Mouse (Mus musculus): ENCODE data around the gene Usp37. TPM values are rescaled to one million over a fixed set of nuclear protein-coding genes. Genes with fewer than 3 reads are reported as not detected.

The Usp37 gene
- polyA plus RNA-seq, 1 experiment from 2014 or later: 50.1 TPM

GRCm38 (mm10) chr1:74437702-74438427 lies 106.2 kb downstream of the Usp37 start:
- no peaks in the 10 kb centered on the region for H3K27me3 ChIP-seq (ENCODE audit: low read depth, poor library complexity, severe bottlenecking)
- no peaks in the 10 kb centered on the region for H3K4me1 ChIP-seq
- H3K36me3 ChIP-seq: peaks cover 97% of the 10 kb centered on the region
- no peak overlapping the region for H3K4me3 ChIP-seq
- no peak for DNase-seq (ENCODE audit: low spot score)
- WGBS: 88% methylated on average over 8 of the region's 8 CpGs
- no peak overlapping the region for H3K27ac ChIP-seq (replicated peaks)
- H3K9me3 ChIP-seq (replicated peaks): no peaks in the 10 kb centered on the region

DNA sequence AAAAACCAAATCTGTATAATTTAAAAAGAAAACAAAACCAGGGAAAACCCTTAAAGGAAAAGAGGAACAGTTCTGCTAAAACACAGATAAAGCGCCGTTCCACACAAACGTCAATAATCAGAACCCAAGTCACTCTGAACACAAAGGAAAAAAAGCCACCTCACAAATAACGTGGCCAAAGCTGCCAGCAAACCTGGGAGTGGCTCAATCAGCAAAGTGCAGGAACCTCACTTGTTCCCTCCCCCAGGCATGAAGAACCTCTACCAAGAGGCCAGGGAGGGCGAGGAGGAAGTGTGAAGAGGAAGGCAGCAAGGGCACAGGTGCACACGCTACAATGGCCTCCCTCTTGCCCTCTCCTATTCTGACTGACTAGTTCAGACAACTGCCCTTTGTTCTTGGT lies 108.5 kb downstream of the Usp37 start:
- Histone ChIP-seq H3K4me1 (no peaks in the 10 kb centered on the region), H3K27ac (replicated peaks) (no peak overlapping the region), H3K4me3 (no peak overlapping the region), H3K27me3 (ENCODE audit: low read depth, poor library complexity, severe bottlenecking) (no peaks in the 10 kb centered on the region), H3K36me3 (peaks cover 74% of the 10 kb centered on the region), H3K9me3 (replicated peaks) (no peaks in the 10 kb centered on the region)
- 91% methylated on average over 6 of the region's 6 CpGs for WGBS
- no peak for DNase-seq (ENCODE audit: low spot score)

GRCm38 (mm10) chr1:74434596-74434995 lies 109.5 kb downstream of the Usp37 start:
- Histone ChIP-seq H3K27me3 (ENCODE audit: low read depth, poor library complexity, severe bottlenecking) (no peaks in the 10 kb centered on the region), H3K4me3 (no peak overlapping the region), H3K27ac (replicated peaks) (no peak overlapping the region), H3K4me1 (0 out of 2 replicates have a peak, but pooled peaks cover under 1% of the 10 kb centered on the region), H3K9me3 (replicated peaks) (no peaks in the 10 kb centered on the region), H3K36me3 (peaks cover 65% of the 10 kb centered on the region)
- DNase-seq (ENCODE audit: low spot score): no peak
- WGBS: 87% methylated on average over 5 of the region's 5 CpGs

GRCm38 (mm10) chr1:74433220-74433619 lies 110.9 kb downstream of the Usp37 start:
- peaks cover 6% of the 10 kb centered on the region for H3K4me1 ChIP-seq
- H3K27ac ChIP-seq (replicated peaks): no peak overlapping the region
- WGBS: 90% methylated on average over 6 of the region's 6 CpGs
- peaks cover 51% of the 10 kb centered on the region for H3K36me3 ChIP-seq
- H3K27me3 ChIP-seq (ENCODE audit: low read depth, poor library complexity, severe bottlenecking): no peaks in the 10 kb centered on the region
- DNase-seq (ENCODE audit: low spot score): no peak
- no peaks in the 10 kb centered on the region for H3K9me3 ChIP-seq (replicated peaks)
- no peak overlapping the region for H3K4me3 ChIP-seq

DNA sequence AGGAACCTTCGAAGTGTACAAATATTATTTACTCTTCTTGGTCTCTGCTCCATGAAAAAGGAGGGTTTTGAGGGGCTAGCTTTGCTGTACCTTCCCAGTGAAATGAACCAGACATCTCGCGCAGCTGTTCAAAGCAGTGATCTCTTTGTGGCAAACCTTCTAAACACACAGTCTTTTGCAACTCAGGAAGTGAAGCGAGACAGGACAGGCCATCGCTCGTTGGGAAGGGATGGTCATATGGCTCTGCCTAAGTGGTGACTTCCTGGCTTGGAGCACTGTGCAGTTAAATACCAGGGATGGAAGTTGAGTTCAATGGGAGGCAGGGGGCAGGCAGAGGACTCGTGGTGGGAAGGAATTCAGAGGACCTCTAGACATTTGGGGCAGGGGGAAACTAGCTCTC lies 118.2 kb downstream of the Usp37 start:
- Histone ChIP-seq H3K27me3 (ENCODE audit: low read depth, poor library complexity, severe bottlenecking) (no peaks in the 10 kb centered on the region), H3K4me1 (peaks cover 16% of the 10 kb centered on the region), H3K4me3 (no peak overlapping the region), H3K36me3 (no peaks in the 10 kb centered on the region), H3K27ac (replicated peaks) (no peak overlapping the region), H3K9me3 (replicated peaks) (no peaks in the 10 kb centered on the region)
- 79% methylated on average over 7 of the region's 7 CpGs for WGBS
- no peak for DNase-seq (ENCODE audit: low spot score)

DNA sequence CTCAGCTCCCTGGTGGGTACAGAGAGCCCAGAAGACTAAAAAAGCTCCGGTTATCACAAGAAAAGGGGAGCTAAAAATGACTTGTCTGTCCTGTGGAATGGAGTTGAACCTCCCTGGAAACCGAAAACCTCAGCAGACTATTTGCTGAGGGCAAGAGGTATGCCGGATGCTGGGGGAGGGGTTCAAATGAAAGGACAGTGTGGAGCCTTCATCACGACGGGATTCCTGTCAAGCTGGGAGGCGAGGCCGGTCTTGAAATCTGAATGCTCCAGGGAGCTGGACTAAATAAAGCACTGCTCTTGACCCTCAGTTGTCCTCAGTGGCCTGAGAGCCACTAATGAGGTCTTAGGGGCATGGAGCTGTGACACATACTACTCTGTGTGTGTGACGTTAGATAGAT lies 120.9 kb downstream of the Usp37 start:
- 44% methylated on average over 8 of the region's 8 CpGs for WGBS
- no peaks in the 10 kb centered on the region for H3K27me3 ChIP-seq (ENCODE audit: low read depth, poor library complexity, severe bottlenecking)
- no peaks in the 10 kb centered on the region for H3K36me3 ChIP-seq
- no peaks in the 10 kb centered on the region for H3K9me3 ChIP-seq (replicated peaks)
- peaks cover 10% of the 10 kb centered on the region for H3K4me1 ChIP-seq
- no peak for DNase-seq (ENCODE audit: low spot score)
- no peak overlapping the region for H3K27ac ChIP-seq (replicated peaks)
- H3K4me3 ChIP-seq: no peak overlapping the region

DNA sequence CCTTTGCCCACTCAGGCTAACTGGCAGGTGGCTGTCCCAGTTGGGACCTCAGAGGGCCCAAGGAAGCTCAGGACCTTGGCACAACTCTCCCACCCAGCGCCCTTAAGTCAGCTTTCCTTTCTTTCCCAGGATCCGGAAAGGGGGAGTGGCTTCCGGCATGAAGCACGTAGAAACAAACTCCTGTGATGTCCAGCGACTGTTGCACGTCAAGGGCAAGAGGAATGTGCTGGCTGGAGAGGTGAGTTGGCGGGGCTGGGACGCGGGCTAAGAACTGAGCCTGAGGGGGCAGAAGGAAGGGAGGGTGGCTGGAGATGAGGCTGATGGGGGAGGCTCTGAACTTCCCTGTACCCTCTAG lies 124.7 kb downstream of the Usp37 start:
- no peaks in the 10 kb centered on the region for H3K9me3 ChIP-seq (replicated peaks)
- H3K4me1 ChIP-seq: peaks cover 22% of the 10 kb centered on the region
- H3K27me3 ChIP-seq (ENCODE audit: low read depth, poor library complexity, severe bottlenecking): no peaks in the 10 kb centered on the region
- DNase-seq (ENCODE audit: low spot score): no peak
- WGBS: 77% methylated on average over 9 of the region's 9 CpGs
- no peaks in the 10 kb centered on the region for H3K36me3 ChIP-seq
- no peak overlapping the region for H3K27ac ChIP-seq (replicated peaks)
- H3K4me3 ChIP-seq: no peak overlapping the region

DNA sequence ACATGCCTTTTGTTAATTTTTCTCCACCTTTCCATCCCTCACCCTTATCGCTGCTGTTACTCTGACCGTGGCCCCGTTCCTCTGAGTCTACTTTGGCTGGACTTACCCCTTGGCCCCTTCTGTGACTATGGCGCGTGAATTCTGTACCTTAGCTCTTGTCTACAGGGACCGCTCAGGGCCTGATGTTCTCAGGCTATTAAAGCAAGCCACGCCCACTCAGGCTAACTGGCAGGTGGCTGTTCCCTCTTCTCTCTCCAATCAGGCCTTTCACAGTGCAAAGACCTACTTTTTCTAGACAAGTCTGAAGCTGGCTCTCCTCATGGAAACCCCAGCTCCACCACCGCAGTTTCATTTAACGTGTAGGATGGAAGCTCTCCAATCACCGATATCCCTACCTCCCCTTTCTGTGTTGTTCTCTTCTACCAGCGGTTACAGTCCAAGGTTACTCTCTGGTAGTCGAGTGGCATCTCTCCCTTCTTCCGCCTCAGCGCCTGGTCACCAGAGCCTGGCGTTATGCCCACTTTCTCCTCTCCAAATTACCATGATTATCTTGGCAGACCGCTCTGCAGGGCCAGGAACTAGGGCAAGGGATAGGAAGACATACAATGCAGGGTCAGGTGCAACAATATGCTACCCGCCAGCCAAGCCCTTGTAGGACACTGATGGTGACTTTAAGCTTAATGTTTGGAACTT lies 125.2 kb downstream of the Usp37 start:
- Histone ChIP-seq H3K36me3 (no peaks in the 10 kb centered on the region), H3K4me3 (no peak overlapping the region), H3K9me3 (replicated peaks) (no peaks in the 10 kb centered on the region), H3K27me3 (ENCODE audit: low read depth, poor library complexity, severe bottlenecking) (no peaks in the 10 kb centered on the region), H3K4me1 (peaks cover 22% of the 10 kb centered on the region), H3K27ac (replicated peaks) (no peak overlapping the region)
- DNase-seq (ENCODE audit: low spot score): no peak
- WGBS: 83% methylated on average over 17 of the region's 17 CpGs

- Histone ChIP-seq H3K4me1 (peaks cover 12% of the 10 kb centered on the region; the same call in 1 of the 2 replicates), H3K4me3 (no peak overlapping the region), H3K36me3 (no peaks in the 10 kb centered on the region), H3K9me3 (replicated peaks) (no peaks in the 10 kb centered on the region), H3K27ac (replicated peaks) (no peak overlapping the region), H3K27me3 (ENCODE audit: low read depth, poor library complexity, severe bottlenecking) (no peaks in the 10 kb centered on the region)
- WGBS: 47% methylated on average over 4 of the region's 4 CpGs
- peak; percentile 42 for DNase-seq (ENCODE audit: low spot score)
These were observed 128.9 kb downstream of the Usp37 start for GRCm38 (mm10) chr1:74415143-74415542.

- H3K36me3 ChIP-seq: no peaks in the 10 kb centered on the region
- H3K27ac ChIP-seq (replicated peaks): no peak overlapping the region
- no peak for DNase-seq (ENCODE audit: low spot score)
- H3K4me1 ChIP-seq: peaks cover 15% of the 10 kb centered on the region; the same call in 1 of the 2 replicates
- 86% methylated on average over 8 of the region's 8 CpGs for WGBS
- H3K27me3 ChIP-seq (ENCODE audit: low read depth, poor library complexity, severe bottlenecking): no peaks in the 10 kb centered on the region
- no peak overlapping the region for H3K4me3 ChIP-seq
- no peaks in the 10 kb centered on the region for H3K9me3 ChIP-seq (replicated peaks)
These were observed 131.4 kb downstream of the Usp37 start for GRCm38 (mm10) chr1:74412711-74413110.

- H3K27me3 ChIP-seq (ENCODE audit: low read depth, poor library complexity, severe bottlenecking): no peaks in the 10 kb centered on the region
- no peaks in the 10 kb centered on the region for H3K9me3 ChIP-seq (replicated peaks)
- no peaks in the 10 kb centered on the region for H3K36me3 ChIP-seq
- no peak overlapping the region for H3K27ac ChIP-seq (replicated peaks)
- DNase-seq (ENCODE audit: low spot score): no peak
- 55% methylated on average over 2 of the region's 2 CpGs for WGBS
- H3K4me3 ChIP-seq: no peak overlapping the region
- peaks cover 15% of the 10 kb centered on the region; the same call in 1 of the 2 replicates for H3K4me1 ChIP-seq
These were observed 132.2 kb downstream of the Usp37 start for GRCm38 (mm10) chr1:74411753-74412325.

DNA sequence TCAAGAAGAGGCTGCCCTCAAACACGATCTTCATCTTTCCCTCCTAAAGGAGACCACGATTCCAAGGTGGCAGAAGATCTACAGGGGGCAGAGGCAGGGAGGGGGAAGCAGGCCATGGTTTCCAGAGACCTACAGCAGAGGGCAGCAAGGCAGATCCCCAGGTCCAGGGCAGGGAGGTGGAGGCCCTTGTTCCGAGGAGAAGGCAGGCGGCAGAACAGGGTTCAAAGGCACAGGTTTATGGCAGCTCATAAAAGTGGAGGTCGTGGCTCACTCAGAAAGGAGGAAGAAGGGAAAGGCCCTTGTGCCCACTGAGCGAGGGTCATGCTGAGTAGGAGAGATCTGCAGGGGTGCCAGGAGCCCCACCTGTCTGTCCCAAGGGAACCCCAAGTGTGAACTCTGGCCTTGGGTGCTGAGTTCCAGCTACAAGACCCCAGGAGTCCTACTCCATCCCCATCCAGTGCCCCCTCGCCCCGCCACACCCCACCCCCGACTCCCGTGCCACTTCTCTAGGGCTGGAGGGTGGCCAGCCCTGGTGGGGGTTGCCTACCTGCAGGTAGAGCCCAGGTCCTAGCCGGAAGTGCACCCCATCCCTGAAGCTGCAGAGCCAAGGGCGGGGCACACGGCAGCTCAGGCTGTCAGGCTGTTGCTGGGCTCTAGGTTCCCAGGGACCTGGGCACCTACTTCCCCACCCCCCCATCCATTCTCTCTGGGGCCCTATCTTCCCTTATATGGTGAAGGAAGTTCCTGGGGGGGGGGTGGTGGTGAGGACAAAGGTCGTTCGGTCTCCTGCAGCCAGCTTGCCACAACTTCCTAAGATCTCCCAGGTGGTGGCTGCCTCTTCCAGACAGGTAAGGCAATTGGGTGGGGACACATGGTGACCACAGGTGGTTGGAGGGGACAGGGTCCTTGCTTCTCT lies 135.2 kb downstream of the Usp37 start, which contains the start of gene Vil1:
Gene Vil1 (plus strand): TSS at position 788 of the 916 bp plus-strand sequence.
- Histone ChIP-seq H3K27me3 (ENCODE audit: low read depth, poor library complexity, severe bottlenecking) (no peaks in the 10 kb centered on the region), H3K4me3 (no peak within 1 kb of the TSS), H3K36me3 (no peaks in the 10 kb centered on the region), H3K9me3 (replicated peaks) (no peaks in the 10 kb centered on the region), H3K4me1 (peaks cover 3% of the 10 kb centered on the region; the same call in 1 of the 2 replicates), H3K27ac (replicated peaks) (peak within 1 kb of the TSS; percentile 55; the same call in 1 of the 2 replicates)
- DNase-seq (ENCODE audit: low spot score): no peak
- WGBS: 62% methylated on average over 15 of the region's 15 CpGs
